Mouse (Mus musculus): ENCODE data around the gene Olfr433. TPM values are rescaled to one million over a fixed set of nuclear protein-coding genes. Genes with fewer than 3 reads are reported as not detected.
"Not testable (repeated sequence)": the region's sequence is repeated elsewhere in the genome, so short reads cannot be mapped to it uniquely, and the experiment has no call there.

Gene Olfr433
- polyA plus RNA-seq (2015; fragmentation: Nextera tagmentation; extraction: Ambion mirVana), result 0.04 TPM in 1 of 2 replicates, not detected in the other

DNA sequence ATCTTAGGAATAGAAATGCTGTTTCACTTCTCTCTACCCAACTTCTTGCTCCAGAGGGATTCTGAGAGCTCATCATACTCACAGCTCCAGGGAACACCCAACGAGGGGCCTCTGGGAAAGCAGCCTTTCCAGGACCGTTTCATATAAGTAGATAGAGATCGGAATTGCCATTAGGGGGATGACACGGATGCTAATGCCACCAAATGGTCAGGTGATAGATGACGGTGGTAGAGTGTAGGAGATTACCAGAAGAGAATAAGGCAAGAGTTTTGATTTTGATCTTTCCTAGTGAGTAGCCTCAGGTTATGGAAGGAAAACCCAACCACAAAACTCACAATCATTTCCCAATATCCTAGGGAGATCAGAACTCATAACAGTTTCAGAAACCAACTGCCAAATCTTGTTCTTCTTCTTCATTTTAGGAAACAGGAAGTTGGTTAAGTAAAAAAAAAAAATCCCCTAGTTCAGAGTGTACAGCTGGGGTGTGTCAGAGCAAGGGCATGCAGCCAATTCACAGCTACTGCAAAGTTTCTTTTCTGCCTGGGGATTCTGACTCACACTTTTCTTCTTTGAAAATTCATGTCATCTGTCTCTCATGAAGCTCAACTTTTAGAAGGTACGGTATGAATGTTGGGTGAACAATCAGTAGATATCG, at the start of gene Olfr433:
Gene Olfr433, plus strand, starts transcription at position 183 of the 655 bp plus-strand sequence.
- peaks cover 3% of the 10 kb centered on the region; the same call in 1 of the 2 replicates for H3K4me1 ChIP-seq (ENCODE audit: control insufficient read depth, insufficient read depth, low read length)
- no peak within 1 kb of the TSS for H3K9ac ChIP-seq (ENCODE audit: low read length)
- no peak within 1 kb of the TSS for H3K4me2 ChIP-seq (ENCODE audit: low read depth, low read length)
- 64% methylated on average over 7 of the region's 7 CpGs for WGBS
- H3K9me3 ChIP-seq (replicated peaks; ENCODE audit: control insufficient read depth, low read length), result no peaks in the 10 kb centered on the region
- ATAC-seq (ENCODE audit: insufficient read depth, low FRiP score), result peak; percentile 73; the same call in 1 of the 2 replicates
- H3K4me3 ChIP-seq (replicated peaks; ENCODE audit: low read length), result no peak within 1 kb of the TSS
- H3K27ac ChIP-seq (ENCODE audit: low read length), result peak within 1 kb of the TSS; percentile 27; the same call in 1 of the 2 replicates
- H3K36me3 ChIP-seq (ENCODE audit: control insufficient read depth, insufficient read depth, low read length), result no peaks in the 10 kb centered on the region
- H3K27me3 ChIP-seq (ENCODE audit: control insufficient read depth, insufficient read depth, low read length), result no peaks in the 10 kb centered on the region

DNA sequence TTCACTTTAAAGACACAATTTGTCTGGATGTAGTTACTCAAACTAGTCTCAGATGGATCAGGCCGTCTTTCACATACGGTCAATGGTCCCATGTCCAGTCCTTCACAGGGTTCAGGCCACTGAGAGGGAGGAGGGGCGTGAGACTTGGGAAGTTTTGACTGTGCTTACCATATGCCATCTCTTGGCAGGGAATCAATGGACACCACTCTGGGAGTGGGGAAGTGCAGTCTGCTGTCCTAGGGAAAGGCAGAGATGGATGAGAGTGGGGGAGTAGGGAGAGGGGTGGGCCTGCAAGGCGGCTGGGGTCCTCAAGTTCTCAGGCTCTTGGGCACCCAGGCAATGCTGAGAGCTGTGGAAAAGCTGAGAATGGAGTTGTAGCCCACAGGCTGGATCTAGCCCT, 45.5 kb upstream of the Olfr433 start:
- Histone ChIP-seq H3K9ac (ENCODE audit: low read length) (no peak overlapping the region), H3K4me2 (ENCODE audit: low read depth, low read length) (no peak overlapping the region), H3K4me1 (ENCODE audit: control insufficient read depth, insufficient read depth, low read length) (no peaks in the 10 kb centered on the region), H3K27ac (ENCODE audit: low read length) (no peak overlapping the region), H3K36me3 (ENCODE audit: control insufficient read depth, insufficient read depth, low read length) (no peaks in the 10 kb centered on the region), H3K4me3 (replicated peaks; ENCODE audit: low read length) (no peak overlapping the region), H3K27me3 (ENCODE audit: control insufficient read depth, insufficient read depth, low read length) (no peaks in the 10 kb centered on the region), H3K9me3 (replicated peaks; ENCODE audit: control insufficient read depth, low read length) (no peaks in the 10 kb centered on the region)
- ATAC-seq (ENCODE audit: insufficient read depth, low FRiP score), result no peak
- 81% methylated on average over 4 of the region's 4 CpGs for WGBS

DNA sequence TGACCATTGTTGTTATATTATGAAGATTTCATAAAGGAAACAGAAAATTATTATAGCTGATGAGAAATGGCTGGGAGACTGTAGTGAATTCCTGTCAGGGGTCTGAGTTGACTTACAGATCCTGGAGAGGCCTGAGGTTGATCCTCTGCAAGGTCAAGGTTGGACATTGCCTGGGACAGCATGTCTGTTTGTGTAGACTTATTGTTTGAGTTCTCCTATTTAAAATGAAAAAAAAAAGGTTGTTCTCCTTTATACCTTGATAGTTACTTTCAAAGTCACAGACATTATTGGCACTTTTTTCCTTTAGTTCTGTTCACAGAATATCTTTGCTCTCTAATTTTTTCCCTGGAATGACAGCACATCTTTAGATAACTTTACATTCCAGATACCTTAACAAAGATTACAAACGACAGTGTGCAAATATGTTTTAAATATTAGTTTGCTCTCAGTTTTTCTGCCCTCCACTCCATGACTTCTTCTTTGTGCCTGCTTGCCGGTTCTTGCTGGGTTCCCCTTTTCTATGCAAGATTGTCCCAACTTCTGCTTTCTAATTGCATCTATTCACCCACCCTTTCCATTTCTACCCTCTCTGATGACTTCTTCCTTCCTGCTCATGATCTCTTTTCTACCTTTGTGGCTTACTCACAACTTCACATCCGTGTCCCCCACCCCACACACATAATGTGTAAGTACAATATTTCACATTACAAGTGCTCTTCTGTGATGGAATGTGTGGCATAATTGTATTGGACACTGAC, 36.0 kb upstream of the Olfr433 start:
- WGBS, result 52% methylated on average over 2 of the region's 3 CpGs

DNA sequence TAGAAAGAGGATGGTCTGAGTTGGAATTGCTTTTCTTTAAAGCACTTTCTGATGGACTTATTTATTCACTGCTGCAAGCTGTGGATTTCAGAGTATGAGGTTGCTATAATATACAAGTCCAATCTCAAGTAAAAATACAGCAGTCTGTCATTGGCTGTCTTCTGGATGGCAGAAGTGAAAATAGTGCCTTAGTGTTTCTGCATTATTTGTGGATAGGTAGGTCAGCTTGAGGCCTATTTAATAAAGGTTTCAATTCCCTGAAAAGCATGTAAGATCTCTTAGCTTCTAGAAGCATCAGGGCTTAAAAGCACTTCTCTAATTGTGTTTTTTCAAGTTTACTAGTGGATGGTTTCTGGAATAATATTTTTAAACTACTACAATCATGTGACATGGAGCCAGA, 33.5 kb upstream of the Olfr433 start:
- H3K27ac ChIP-seq (ENCODE audit: low read length); ATAC-seq (ENCODE audit: insufficient read depth, low FRiP score); H3K27me3 ChIP-seq (ENCODE audit: control insufficient read depth, insufficient read depth, low read length); H3K9me3 ChIP-seq (replicated peaks; ENCODE audit: control insufficient read depth, low read length); H3K4me3 ChIP-seq (replicated peaks; ENCODE audit: low read length); H3K9ac ChIP-seq (ENCODE audit: low read length); H3K4me2 ChIP-seq (ENCODE audit: low read depth, low read length); H3K4me1 ChIP-seq (ENCODE audit: control insufficient read depth, insufficient read depth, low read length); H3K36me3 ChIP-seq (ENCODE audit: control insufficient read depth, insufficient read depth, low read length): not testable (repeated sequence)

More for the DNA sequence above, 36.0 kb upstream of the Olfr433 start:
- H3K4me1 ChIP-seq (ENCODE audit: control insufficient read depth, insufficient read depth, low read length); H3K27me3 ChIP-seq (ENCODE audit: control insufficient read depth, insufficient read depth, low read length); H3K27ac ChIP-seq (ENCODE audit: low read length); H3K4me3 ChIP-seq (replicated peaks; ENCODE audit: low read length); ATAC-seq (ENCODE audit: insufficient read depth, low FRiP score); H3K9ac ChIP-seq (ENCODE audit: low read length); H3K4me2 ChIP-seq (ENCODE audit: low read depth, low read length); H3K9me3 ChIP-seq (replicated peaks; ENCODE audit: control insufficient read depth, low read length); H3K36me3 ChIP-seq (ENCODE audit: control insufficient read depth, insufficient read depth, low read length): not testable (repeated sequence)

DNA sequence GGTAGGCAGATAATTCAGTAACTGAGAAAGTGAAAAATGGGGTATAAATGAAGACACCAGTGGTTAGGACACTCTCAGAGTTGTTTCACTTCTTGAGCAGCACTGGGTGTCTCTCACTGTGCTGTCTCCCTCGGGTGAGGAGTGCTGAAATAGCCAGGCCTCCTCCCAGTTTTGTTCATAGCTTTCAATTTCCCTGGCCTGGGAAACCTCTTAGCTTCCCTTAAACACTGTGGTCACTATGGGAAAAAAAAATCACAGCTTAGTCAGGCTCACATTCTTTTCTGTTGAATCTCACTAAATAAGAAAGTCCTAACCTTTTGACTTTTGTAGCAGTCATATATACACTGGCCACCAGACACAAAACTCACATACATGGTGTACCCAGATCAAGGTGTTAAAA, 8.8 kb upstream of the Olfr433 start, which contains the start of gene Ifi205:
Gene Ifi205, minus strand, starts transcription at position 113 of the 400 bp plus-strand sequence.
- Histone ChIP-seq H3K27ac (ENCODE audit: low read length) (no peak within 1 kb of the TSS), H3K9me3 (replicated peaks; ENCODE audit: control insufficient read depth, low read length) (no peaks in the 10 kb centered on the region), H3K4me1 (ENCODE audit: control insufficient read depth, insufficient read depth, low read length) (no peaks in the 10 kb centered on the region), H3K4me3 (replicated peaks; ENCODE audit: low read length) (no peak within 1 kb of the TSS), H3K27me3 (ENCODE audit: control insufficient read depth, insufficient read depth, low read length) (no peaks in the 10 kb centered on the region), H3K4me2 (ENCODE audit: low read depth, low read length) (no peak within 1 kb of the TSS), H3K36me3 (ENCODE audit: control insufficient read depth, insufficient read depth, low read length) (no peaks in the 10 kb centered on the region), H3K9ac (ENCODE audit: low read length) (no peak within 1 kb of the TSS)
- 36% methylated on average over 1 of the region's 1 CpGs for WGBS
- no peak for ATAC-seq (ENCODE audit: insufficient read depth, low FRiP score)

DNA sequence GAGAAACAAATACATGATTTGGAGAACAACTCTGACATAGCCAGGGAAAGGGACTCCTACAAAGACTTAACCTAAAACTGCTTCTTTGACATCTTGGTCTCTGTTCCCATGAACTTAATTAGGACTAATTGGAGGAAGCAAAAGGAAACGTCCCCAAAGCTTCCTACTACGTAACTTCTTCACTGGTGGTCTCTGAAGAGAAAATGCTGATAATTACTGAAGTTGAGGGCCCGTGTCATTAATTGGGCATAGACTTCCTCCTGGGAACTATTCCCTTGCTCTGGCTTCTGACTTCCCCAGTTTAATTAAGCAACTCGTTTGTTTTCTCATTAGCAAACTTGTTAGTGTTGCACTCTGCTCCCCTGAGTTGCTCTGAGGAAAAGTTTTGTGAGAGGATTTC, 4.7 kb upstream of the Olfr433 start:
- WGBS, result 66% methylated on average over 4 of the region's 4 CpGs
- Histone ChIP-seq H3K27ac (ENCODE audit: low read length) (no peak overlapping the region), H3K9ac (ENCODE audit: low read length) (no peak overlapping the region), H3K4me1 (ENCODE audit: control insufficient read depth, insufficient read depth, low read length) (no peaks in the 10 kb centered on the region), H3K4me2 (ENCODE audit: low read depth, low read length) (no peak overlapping the region), H3K36me3 (ENCODE audit: control insufficient read depth, insufficient read depth, low read length) (no peaks in the 10 kb centered on the region), H3K4me3 (replicated peaks; ENCODE audit: low read length) (no peak overlapping the region), H3K27me3 (ENCODE audit: control insufficient read depth, insufficient read depth, low read length) (no peaks in the 10 kb centered on the region), H3K9me3 (replicated peaks; ENCODE audit: control insufficient read depth, low read length) (no peaks in the 10 kb centered on the region)
- ATAC-seq (ENCODE audit: insufficient read depth, low FRiP score), result no peak

DNA sequence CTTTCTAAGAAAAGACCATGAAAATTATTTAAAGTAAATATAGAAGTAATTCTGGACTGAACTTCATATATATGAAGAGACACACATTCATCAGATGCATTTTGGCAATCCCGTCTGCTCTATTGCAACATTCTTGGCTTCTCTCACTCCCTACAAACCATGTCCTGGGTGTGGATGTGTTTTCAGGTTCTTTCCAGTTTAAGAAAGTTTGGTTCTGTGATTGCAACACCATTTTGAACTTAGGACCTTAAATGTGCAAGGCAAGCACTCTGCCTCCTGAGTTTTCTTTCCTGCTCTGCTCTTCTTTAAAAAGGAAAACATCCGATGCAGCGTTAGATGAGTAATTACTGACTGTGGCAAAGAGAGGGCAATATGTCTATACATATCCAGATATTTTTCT, 2.0 kb upstream of the Olfr433 start:
- H3K4me2 ChIP-seq (ENCODE audit: low read depth, low read length), result no peak overlapping the region
- H3K9me3 ChIP-seq (replicated peaks; ENCODE audit: control insufficient read depth, low read length), result no peaks in the 10 kb centered on the region
- WGBS, result 69% methylated on average over 3 of the region's 3 CpGs
- no peak for ATAC-seq (ENCODE audit: insufficient read depth, low FRiP score)
- no peak overlapping the region for H3K9ac ChIP-seq (ENCODE audit: low read length)
- no peaks in the 10 kb centered on the region for H3K36me3 ChIP-seq (ENCODE audit: control insufficient read depth, insufficient read depth, low read length)
- H3K4me1 ChIP-seq (ENCODE audit: control insufficient read depth, insufficient read depth, low read length), result peaks cover 3% of the 10 kb centered on the region; the same call in 1 of the 2 replicates
- H3K4me3 ChIP-seq (replicated peaks; ENCODE audit: low read length), result no peak overlapping the region
- no peak overlapping the region for H3K27ac ChIP-seq (ENCODE audit: low read length)
- H3K27me3 ChIP-seq (ENCODE audit: control insufficient read depth, insufficient read depth, low read length), result no peaks in the 10 kb centered on the region

DNA sequence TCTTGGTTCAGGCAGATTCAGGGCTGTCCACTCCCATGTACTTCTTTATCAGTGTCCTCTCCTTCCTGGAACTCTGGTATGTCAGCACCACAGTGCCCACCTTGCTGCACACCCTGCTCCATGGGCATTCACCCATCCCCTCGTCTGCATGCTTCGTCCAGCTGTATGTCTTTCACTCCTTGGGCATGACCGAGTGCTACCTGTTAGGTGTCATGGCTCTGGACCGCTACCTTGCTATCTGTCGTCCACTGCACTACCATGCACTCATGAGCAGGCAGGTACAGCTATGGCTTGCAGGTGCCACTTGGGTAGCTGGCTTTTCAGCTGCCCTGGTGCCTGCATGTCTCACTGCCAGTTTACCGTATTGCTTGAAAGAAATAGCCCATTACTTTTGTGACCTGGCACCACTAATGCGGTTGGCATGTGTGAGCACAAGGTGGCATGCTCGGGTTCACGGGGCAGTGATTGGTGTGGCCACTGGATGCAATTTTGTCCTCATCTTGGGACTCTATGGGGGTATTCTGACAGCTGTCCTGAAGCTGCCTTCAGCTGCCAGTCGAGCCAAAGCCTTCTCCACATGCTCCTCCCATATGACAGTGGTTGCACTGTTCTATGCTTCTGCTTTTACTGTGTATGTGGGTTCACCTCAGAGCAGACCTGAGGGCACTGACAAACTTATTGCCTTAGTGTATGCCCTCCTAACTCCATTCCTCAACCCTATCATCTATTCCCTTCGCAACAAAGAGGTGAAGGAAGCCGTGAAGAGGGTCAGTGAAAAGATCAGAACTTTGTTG, 1.8 kb downstream of the Olfr433 start:
- not testable (repeated sequence) for H3K27ac ChIP-seq (ENCODE audit: low read length); H3K9ac ChIP-seq (ENCODE audit: low read length); H3K4me2 ChIP-seq (ENCODE audit: low read depth, low read length); H3K9me3 ChIP-seq (replicated peaks; ENCODE audit: control insufficient read depth, low read length); H3K4me3 ChIP-seq (replicated peaks; ENCODE audit: low read length); H3K36me3 ChIP-seq (ENCODE audit: control insufficient read depth, insufficient read depth, low read length); H3K4me1 ChIP-seq (ENCODE audit: control insufficient read depth, insufficient read depth, low read length); H3K27me3 ChIP-seq (ENCODE audit: control insufficient read depth, insufficient read depth, low read length)
- WGBS, result 85% methylated on average over 12 of the region's 12 CpGs
- ATAC-seq (ENCODE audit: insufficient read depth, low FRiP score), result 0 out of 2 replicates have a peak, but pooled peaks have one; percentile 40

DNA sequence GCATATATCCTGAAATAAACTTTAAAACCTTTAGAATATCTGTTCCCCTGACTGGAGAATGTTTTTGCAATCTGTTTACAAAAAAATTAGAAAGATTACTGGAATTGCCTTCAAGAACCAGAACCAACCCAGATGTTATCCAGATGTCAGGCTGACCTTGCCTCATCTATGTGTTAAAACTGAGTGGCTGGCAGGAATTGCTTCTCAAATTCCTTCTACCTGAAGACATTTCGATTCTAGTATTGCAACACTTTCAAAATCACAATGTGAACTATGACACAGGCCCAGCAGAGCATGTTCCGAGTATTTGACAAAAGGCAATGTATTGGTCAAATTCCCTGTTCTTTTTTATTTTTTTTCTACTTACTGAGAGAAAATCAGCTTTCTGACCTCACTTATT, 3.9 kb downstream of the Olfr433 start:
- 53% methylated on average over 2 of the region's 2 CpGs for WGBS
- ATAC-seq (ENCODE audit: insufficient read depth, low FRiP score), result no peak
- no peak overlapping the region for H3K9ac ChIP-seq (ENCODE audit: low read length)

More for the DNA sequence above, 3.9 kb downstream of the Olfr433 start:
- H3K27me3 ChIP-seq (ENCODE audit: control insufficient read depth, insufficient read depth, low read length), result no peaks in the 10 kb centered on the region
- H3K27ac ChIP-seq (ENCODE audit: low read length), result no peak overlapping the region
- no peaks in the 10 kb centered on the region for H3K36me3 ChIP-seq (ENCODE audit: control insufficient read depth, insufficient read depth, low read length)
- H3K4me3 ChIP-seq (replicated peaks; ENCODE audit: low read length), result no peak overlapping the region
- H3K4me2 ChIP-seq (ENCODE audit: low read depth, low read length), result no peak overlapping the region
- H3K9me3 ChIP-seq (replicated peaks; ENCODE audit: control insufficient read depth, low read length), result no peaks in the 10 kb centered on the region
- H3K4me1 ChIP-seq (ENCODE audit: control insufficient read depth, insufficient read depth, low read length), result peaks cover 3% of the 10 kb centered on the region; the same call in 1 of the 2 replicates

Data from stomach, embryonic 16.5 days (tissue).